Comparison of ENCODE assay signal across 8 mouse cellular contexts in the genomic region with DNA sequence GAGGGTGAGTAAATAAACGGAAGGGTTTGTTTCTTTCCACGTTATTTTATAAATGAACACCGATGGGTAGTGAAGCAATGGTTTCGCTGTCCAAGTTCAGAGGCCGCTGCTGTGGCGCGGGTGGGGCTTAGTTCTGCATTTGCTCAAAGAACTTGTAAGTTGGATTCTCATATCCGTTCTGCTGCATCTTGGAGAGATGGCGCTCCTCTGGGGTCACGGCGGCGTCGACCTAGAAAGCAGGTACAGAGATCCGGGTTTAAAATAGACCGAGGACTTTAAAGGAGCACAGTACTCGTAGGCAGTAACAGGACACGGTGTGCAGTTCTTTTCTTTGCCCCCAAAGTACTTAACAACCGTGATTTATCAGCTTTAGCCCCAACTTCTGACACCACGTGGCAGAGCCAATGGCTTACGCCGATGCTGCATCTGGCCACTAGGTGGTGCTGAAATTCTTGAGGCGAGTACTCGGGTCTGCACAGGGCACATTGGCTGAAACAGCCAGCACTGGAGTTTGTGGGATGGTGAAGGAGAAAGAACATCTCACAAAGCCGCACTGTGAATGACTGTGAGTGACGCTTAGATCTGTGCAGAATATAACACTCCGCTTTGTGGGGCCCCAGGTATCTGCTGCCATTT.
DNase-seq lines count a peak whose midpoint lies in the region; ATAC-seq and TF ChIP-seq lines count a peak whose summit lies in the region.

No protein-coding gene starts in this region.

- H3K36me3 ChIP-seq in forebrain, embryonic 15.5 days, result peaks cover 36% of the 10 kb centered on the region
- H3K36me3 ChIP-seq in liver, postnatal 0 days (replicated peaks; ENCODE audit: insufficient read depth, low read length), result no peaks in the 10 kb centered on the region
- peaks cover 28% of the 10 kb centered on the region for H3K36me3 ChIP-seq in neural tube, embryonic 15.5 days

- no peak overlapping the region for H3K9ac ChIP-seq in forebrain, embryonic 15.5 days (replicated peaks)
- H3K9ac ChIP-seq in liver, postnatal 0 days (replicated peaks), result no peak overlapping the region
- H3K9ac ChIP-seq in neural tube, embryonic 15.5 days (replicated peaks), result no peak overlapping the region

- no peak for TF ChIP-seq EP300 in liver, postnatal 0 days (IDR thresholded peaks at IDR 0.05; ENCODE audit: low read depth)

- H3K4me2 ChIP-seq in forebrain, embryonic 15.5 days (replicated peaks), result no peak overlapping the region
- H3K4me2 ChIP-seq in liver, postnatal 0 days (ENCODE audit: low read depth, low read length), result no peak overlapping the region
- no peak overlapping the region for H3K4me2 ChIP-seq in neural tube, embryonic 15.5 days

- intact Hi-C loops in heart, postnatal 14 days (cut with DNase I), result loop anchor here (1.0 to 5.0 kb wide), 3 partner anchors 37 to 723 kb away; a partner anchor contains a TSS

- no peaks in the 10 kb centered on the region for H3K9me3 ChIP-seq in forebrain, embryonic 15.5 days
- H3K9me3 ChIP-seq in liver, postnatal 0 days (ENCODE audit: low read length), result no peaks in the 10 kb centered on the region
- H3K9me3 ChIP-seq in neural tube, embryonic 15.5 days (replicated peaks), result no peaks in the 10 kb centered on the region

- H3K27me3 ChIP-seq in forebrain, embryonic 15.5 days, result no peaks in the 10 kb centered on the region
- no peaks in the 10 kb centered on the region for H3K27me3 ChIP-seq in liver, postnatal 0 days (ENCODE audit: insufficient read depth, low read length)
- no peaks in the 10 kb centered on the region for H3K27me3 ChIP-seq in neural tube, embryonic 15.5 days (replicated peaks)

- peak; percentile 85 for ATAC-seq in cerebellum, adult (ENCODE audit: insufficient number of reproducible peaks, low FRiP score, low TSS enrichment)
- ATAC-seq in forebrain, embryonic 15.5 days (replicated peaks), result peak; percentile 94
- peak; percentile 70 for ATAC-seq in liver, postnatal 0 days
- ATAC-seq in neural tube, embryonic 15.5 days (ENCODE audit: low FRiP score), result peak; percentile 93

- H3K27ac ChIP-seq in forebrain, embryonic 15.5 days (replicated peaks), result no peak overlapping the region
- no peak overlapping the region for H3K27ac ChIP-seq in liver, postnatal 0 days (ENCODE audit: low read depth)
- no peak overlapping the region for H3K27ac ChIP-seq in neural tube, embryonic 15.5 days (replicated peaks)

- no peak overlapping the region for H3K4me3 ChIP-seq in forebrain, embryonic 15.5 days
- H3K4me3 ChIP-seq in liver, postnatal 0 days (ENCODE audit: low read depth, low read length), result no peak overlapping the region
- H3K4me3 ChIP-seq in neural tube, embryonic 15.5 days (replicated peaks), result no peak overlapping the region

- WGBS in forebrain, embryonic 15.5 days, result 32% methylated on average over 26 of the region's 26 CpGs
- 44% methylated on average over 26 of the region's 26 CpGs for WGBS in large intestine, adult 2 months
- 31% methylated on average over 26 of the region's 26 CpGs for WGBS in liver, postnatal 0 days (ENCODE audit: insufficient replicate concordance)
- 33% methylated on average over 26 of the region's 26 CpGs for WGBS in neural tube, embryonic 15.5 days

- peak; percentile 93 for TF ChIP-seq CTCF in liver, postnatal 0 days (IDR thresholded peaks at IDR 0.05; ENCODE audit: low read depth)

- H3K4me1 ChIP-seq in forebrain, embryonic 15.5 days, result peaks cover 17% of the 10 kb centered on the region
- H3K4me1 ChIP-seq in liver, postnatal 0 days (ENCODE audit: insufficient read depth), result no peaks in the 10 kb centered on the region
- peaks cover 14% of the 10 kb centered on the region for H3K4me1 ChIP-seq in neural tube, embryonic 15.5 days

- DNase-seq in CD8-positive naive resting alpha-beta T cell, adult 2 months (ENCODE audit: low read depth in 2 of 2, low spot score in 2 of 2), result peak; percentile 43 to 62
- peak; percentile 83 to 93 for DNase-seq in heart, postnatal 14 days
- peak; percentile 29 for DNase-seq in large intestine, adult 2 months (ENCODE audit: low read depth, low spot score)
- peak; percentile 81 for DNase-seq in liver, postnatal 0 days
- peak; percentile 93 for DNase-seq in testis, postnatal 10 days (ENCODE audit: low spot score)

Comparison
In these comparisons a context has a peak if more than half of its experiments do, and no peak if none do; other contexts are left out.
1. DNase-seq: peak in every context shown above with its lines; median percentile 93 in testis, postnatal 10 days; 88 in heart, postnatal 14 days; 81 in liver, postnatal 0 days; 52 in CD8-positive naive resting alpha-beta T cell, adult 2 months; 29 in large intestine, adult 2 months.